Mouse (Mus musculus): ENCODE results near the gene Nisch. TPM values are rescaled to one million over a fixed set of nuclear protein-coding genes. Genes with fewer than 3 reads are reported as not detected.

Nisch gene
- polyA plus RNA-seq, 1 experiment from 2014 or later: 343 TPM

DNA sequence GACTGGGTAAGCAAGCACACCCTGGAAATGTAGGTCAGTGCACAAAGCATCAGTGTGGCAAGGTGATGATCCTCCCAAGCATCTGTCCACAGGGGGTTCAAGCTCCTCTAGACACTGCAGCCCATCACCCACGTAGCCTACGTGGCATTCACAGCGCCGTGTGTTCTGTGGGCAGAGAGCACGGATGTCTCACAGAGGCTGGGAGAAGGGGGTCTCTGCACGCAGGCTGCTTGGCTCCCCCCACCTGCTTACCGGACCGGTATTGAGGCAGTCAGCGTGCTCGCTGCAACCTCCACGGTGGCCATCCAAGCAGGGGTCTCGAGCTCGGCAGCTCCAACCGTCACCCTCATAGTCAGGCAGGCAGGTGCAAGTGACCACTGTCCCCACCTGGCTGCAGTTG is 75.7 kb downstream of the Nisch start:
- DNase-seq (no peak), ATAC-seq (ENCODE audit: low FRiP score, low TSS enrichment) (no peak)
- Histone ChIP-seq H3K27ac (replicated peaks; ENCODE audit: low read depth, low read length) (no peak overlapping the region), H3K27me3 (ENCODE audit: control insufficient read depth, insufficient read depth, low read length) (no peaks in the 10 kb centered on the region), H3K36me3 (ENCODE audit: control insufficient read depth, insufficient read depth, low read length) (peaks cover 62% of the 10 kb centered on the region), H3K9ac (replicated peaks; ENCODE audit: low read length) (no peak overlapping the region), H3K4me2 (ENCODE audit: low read length) (no peak overlapping the region), H3K4me3 (replicated peaks; ENCODE audit: low read depth, low read length) (no peak overlapping the region), H3K9me3 (ENCODE audit: control insufficient read depth, low read length) (no peaks in the 10 kb centered on the region), H3K4me1 (ENCODE audit: control insufficient read depth, insufficient read depth, low read length) (no peaks in the 10 kb centered on the region)
- 94% methylated on average over 14 of the region's 14 CpGs for WGBS

DNA sequence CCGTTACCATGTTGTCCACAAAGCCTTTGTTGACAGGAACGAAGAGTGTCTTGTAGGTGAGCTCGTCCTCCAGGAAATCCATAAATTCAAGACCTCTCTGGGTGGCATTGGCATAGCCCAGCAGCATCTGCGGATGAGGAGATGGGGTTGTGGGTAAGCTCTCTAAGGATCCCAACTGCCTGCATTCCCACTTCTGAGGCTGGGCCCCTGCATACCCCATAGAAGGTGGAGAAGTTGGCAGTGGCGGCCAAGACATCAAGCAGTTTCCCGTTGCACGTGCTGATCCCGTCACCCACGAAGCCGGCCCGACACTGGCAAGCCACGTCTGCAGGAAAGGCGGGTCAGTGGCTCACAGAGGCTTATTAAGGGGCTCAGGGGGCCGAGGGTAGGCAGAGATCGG is 76.6 kb downstream of the Nisch start:
- Histone ChIP-seq H3K4me1 (ENCODE audit: control insufficient read depth, insufficient read depth, low read length) (no peaks in the 10 kb centered on the region), H3K4me3 (replicated peaks; ENCODE audit: low read depth, low read length) (no peak overlapping the region), H3K36me3 (ENCODE audit: control insufficient read depth, insufficient read depth, low read length) (peaks cover 71% of the 10 kb centered on the region), H3K27me3 (ENCODE audit: control insufficient read depth, insufficient read depth, low read length) (no peaks in the 10 kb centered on the region), H3K4me2 (ENCODE audit: low read length) (no peak overlapping the region), H3K9ac (replicated peaks; ENCODE audit: low read length) (no peak overlapping the region), H3K9me3 (ENCODE audit: control insufficient read depth, low read length) (no peaks in the 10 kb centered on the region), H3K27ac (replicated peaks; ENCODE audit: low read depth, low read length) (no peak overlapping the region)
- no peak for ATAC-seq (ENCODE audit: low FRiP score, low TSS enrichment)
- 94% methylated on average over 15 of the region's 15 CpGs for WGBS
- DNase-seq: no peak

DNA sequence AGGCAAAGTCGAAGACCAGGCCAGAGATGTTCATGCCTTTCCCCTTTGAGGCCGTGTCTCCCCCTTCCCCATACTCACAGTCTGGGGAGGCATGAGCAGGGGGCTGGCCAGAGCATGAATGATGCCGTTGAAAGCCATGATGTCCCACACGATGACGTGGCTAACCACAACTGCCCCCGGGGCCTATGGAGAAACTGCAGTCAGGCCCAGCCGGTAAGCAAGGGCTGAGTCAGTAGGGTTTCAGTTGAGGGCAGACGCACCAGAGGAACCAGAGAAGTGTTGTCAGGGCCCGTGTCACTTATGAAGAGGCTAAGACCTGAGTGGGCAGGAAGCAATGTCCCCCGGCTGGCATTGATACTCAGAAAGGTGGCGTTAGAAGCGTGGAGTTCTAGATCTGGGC is 77.1 kb downstream of the Nisch start:
- DNase-seq: no peak
- no peak overlapping the region for H3K9ac ChIP-seq (replicated peaks; ENCODE audit: low read length)
- no peak overlapping the region for H3K27ac ChIP-seq (replicated peaks; ENCODE audit: low read depth, low read length)
- no peaks in the 10 kb centered on the region for H3K27me3 ChIP-seq (ENCODE audit: control insufficient read depth, insufficient read depth, low read length)
- H3K36me3 ChIP-seq (ENCODE audit: control insufficient read depth, insufficient read depth, low read length): peaks cover 75% of the 10 kb centered on the region
- 93% methylated on average over 12 of the region's 12 CpGs for WGBS
- no peak for ATAC-seq (ENCODE audit: low FRiP score, low TSS enrichment)
- no peaks in the 10 kb centered on the region for H3K9me3 ChIP-seq (ENCODE audit: control insufficient read depth, low read length)
- no peak overlapping the region for H3K4me3 ChIP-seq (replicated peaks; ENCODE audit: low read depth, low read length)
- no peaks in the 10 kb centered on the region; the same call in 1 of the 2 replicates for H3K4me1 ChIP-seq (ENCODE audit: control insufficient read depth, insufficient read depth, low read length)
- H3K4me2 ChIP-seq (ENCODE audit: low read length): no peak overlapping the region

DNA sequence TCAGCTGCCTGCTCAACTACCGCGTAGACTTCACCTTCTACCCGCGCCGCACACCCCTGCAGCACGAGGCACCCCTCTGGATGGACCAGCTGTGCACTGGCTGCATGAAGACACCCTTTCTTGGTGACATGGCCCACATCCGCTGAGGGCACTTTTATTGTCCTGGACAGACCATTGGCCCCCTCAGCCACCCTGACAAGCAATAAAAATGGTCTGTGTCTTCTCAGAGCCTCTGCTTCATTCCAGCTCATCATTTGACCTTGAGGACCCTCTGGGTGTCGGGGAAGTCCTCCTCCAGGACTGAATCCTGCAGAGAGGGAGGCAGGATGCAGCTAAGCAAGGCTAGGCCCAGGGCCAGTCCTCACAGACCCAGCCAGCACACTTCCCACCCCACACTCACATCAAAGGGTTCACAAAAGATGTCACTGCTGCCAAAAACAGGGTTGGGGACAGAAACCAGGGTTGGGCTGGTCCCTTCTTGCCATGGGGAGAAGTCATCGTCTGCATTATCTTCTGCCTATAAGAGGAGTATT is 77.8 kb downstream of the Nisch start:
- no peaks in the 10 kb centered on the region for H3K27me3 ChIP-seq (ENCODE audit: control insufficient read depth, insufficient read depth, low read length)
- no peak overlapping the region for H3K4me3 ChIP-seq (replicated peaks; ENCODE audit: low read depth, low read length)
- H3K36me3 ChIP-seq (ENCODE audit: control insufficient read depth, insufficient read depth, low read length): peaks cover 81% of the 10 kb centered on the region
- no peaks in the 10 kb centered on the region for H3K9me3 ChIP-seq (ENCODE audit: control insufficient read depth, low read length)
- no peak overlapping the region for H3K9ac ChIP-seq (replicated peaks; ENCODE audit: low read length)
- no peak overlapping the region for H3K27ac ChIP-seq (replicated peaks; ENCODE audit: low read depth, low read length)
- no peak for DNase-seq
- WGBS: 94% methylated on average over 9 of the region's 9 CpGs
- no peak for ATAC-seq (ENCODE audit: low FRiP score, low TSS enrichment)
- H3K4me1 ChIP-seq (ENCODE audit: control insufficient read depth, insufficient read depth, low read length): no peaks in the 10 kb centered on the region; the same call in 1 of the 2 replicates
- no peak overlapping the region for H3K4me2 ChIP-seq (ENCODE audit: low read length)

DNA sequence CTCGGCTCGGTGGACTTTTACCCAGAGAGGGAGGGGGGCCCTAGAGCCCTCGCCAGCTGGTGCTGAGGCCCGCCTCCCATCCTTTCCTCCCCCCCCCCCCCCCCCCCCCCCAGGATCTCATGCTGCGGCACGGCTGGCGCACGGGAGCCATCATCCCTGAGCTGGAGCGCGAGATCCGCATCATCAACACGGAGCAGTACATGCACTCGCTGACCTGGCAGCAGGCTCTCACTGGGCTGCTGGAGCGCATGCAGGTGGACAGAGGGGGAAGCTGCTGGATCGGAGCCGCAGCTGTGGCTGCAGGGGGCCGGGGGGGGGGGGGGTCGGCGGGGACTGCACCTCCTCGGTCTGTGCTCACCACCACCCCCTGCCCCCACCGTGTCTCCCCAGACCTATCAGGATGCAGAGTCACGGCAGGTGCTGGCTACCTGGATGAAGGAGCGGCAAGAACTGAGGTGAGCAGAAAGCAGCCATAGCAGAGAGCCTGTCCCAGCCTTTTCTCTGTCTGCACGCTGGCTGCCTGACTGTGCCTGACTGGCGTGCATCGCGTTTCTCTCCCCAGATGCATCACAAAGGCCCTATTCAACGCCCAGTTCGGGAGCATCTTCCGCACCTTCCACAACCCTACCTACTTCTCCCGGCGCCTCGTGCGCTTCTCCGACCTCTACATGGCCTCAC is 78.4 kb downstream of the Nisch start:
- Histone ChIP-seq H3K27me3 (ENCODE audit: control insufficient read depth, insufficient read depth, low read length) (no peaks in the 10 kb centered on the region), H3K9me3 (ENCODE audit: control insufficient read depth, low read length) (no peaks in the 10 kb centered on the region), H3K27ac (replicated peaks; ENCODE audit: low read depth, low read length) (no peak overlapping the region), H3K4me3 (replicated peaks; ENCODE audit: low read depth, low read length) (no peak overlapping the region), H3K4me1 (ENCODE audit: control insufficient read depth, insufficient read depth, low read length) (peaks cover 4% of the 10 kb centered on the region), H3K9ac (replicated peaks; ENCODE audit: low read length) (no peak overlapping the region), H3K4me2 (ENCODE audit: low read length) (no peak overlapping the region), H3K36me3 (ENCODE audit: control insufficient read depth, insufficient read depth, low read length) (peaks cover 81% of the 10 kb centered on the region)
- WGBS: 89% methylated on average over 32 of the region's 35 CpGs
- DNase-seq (no peak), ATAC-seq (ENCODE audit: low FRiP score, low TSS enrichment) (no peak)

DNA sequence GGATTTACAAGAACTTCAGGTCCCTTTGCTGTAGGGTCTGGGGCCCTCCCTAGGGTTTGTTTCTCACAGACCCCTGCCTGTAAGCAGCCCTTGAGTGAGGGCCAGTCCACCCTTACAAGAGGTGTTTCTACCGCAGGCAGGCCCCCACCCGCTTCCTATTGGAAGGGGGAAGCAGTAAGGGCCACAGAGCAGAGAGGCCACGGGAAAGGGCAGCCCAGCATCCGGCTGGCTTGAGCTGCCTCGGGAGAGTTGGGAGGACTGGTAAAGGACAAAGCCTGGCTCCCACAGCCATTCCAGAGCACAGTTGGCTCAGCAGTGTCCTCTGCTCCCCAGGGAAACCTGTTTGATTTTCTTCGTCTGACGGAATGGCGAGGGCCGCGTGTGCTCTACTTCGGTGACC is 79.0 kb downstream of the Nisch start:
- H3K27ac ChIP-seq (replicated peaks; ENCODE audit: low read depth, low read length): no peak overlapping the region
- no peaks in the 10 kb centered on the region for H3K27me3 ChIP-seq (ENCODE audit: control insufficient read depth, insufficient read depth, low read length)
- no peak overlapping the region for H3K9ac ChIP-seq (replicated peaks; ENCODE audit: low read length)
- H3K36me3 ChIP-seq (ENCODE audit: control insufficient read depth, insufficient read depth, low read length): peaks cover 81% of the 10 kb centered on the region
- 85% methylated on average over 11 of the region's 11 CpGs for WGBS
- no peak overlapping the region for H3K4me2 ChIP-seq (ENCODE audit: low read length)
- H3K4me3 ChIP-seq (replicated peaks; ENCODE audit: low read depth, low read length): no peak overlapping the region
- DNase-seq (no peak), ATAC-seq (ENCODE audit: low FRiP score, low TSS enrichment) (no peak)
- H3K9me3 ChIP-seq (ENCODE audit: control insufficient read depth, low read length): no peaks in the 10 kb centered on the region
- peaks cover 9% of the 10 kb centered on the region for H3K4me1 ChIP-seq (ENCODE audit: control insufficient read depth, insufficient read depth, low read length)

DNA sequence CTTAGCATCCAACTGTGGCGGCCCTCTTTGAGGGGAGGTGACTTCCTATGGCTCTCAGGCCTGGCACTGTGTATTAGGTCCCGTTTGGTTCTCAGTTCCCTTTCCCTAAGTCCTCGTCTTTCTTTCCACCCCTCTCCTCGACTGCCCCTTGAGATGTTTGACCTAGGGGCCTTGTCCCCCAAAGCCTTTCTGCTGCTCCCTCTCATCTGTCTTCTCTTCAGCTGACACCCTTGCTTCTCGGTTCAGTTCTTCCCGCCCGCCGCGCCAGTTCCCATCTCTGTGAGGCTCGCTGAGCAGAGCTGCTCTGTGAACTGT is 79.5 kb downstream of the Nisch start:
- no peak overlapping the region for H3K27ac ChIP-seq (replicated peaks; ENCODE audit: low read depth, low read length)
- peaks cover 80% of the 10 kb centered on the region for H3K36me3 ChIP-seq (ENCODE audit: control insufficient read depth, insufficient read depth, low read length)
- H3K4me3 ChIP-seq (replicated peaks; ENCODE audit: low read depth, low read length): no peak overlapping the region
- ATAC-seq (ENCODE audit: low FRiP score, low TSS enrichment) (no peak), DNase-seq (no peak)
- H3K9me3 ChIP-seq (ENCODE audit: control insufficient read depth, low read length): no peaks in the 10 kb centered on the region
- H3K9ac ChIP-seq (replicated peaks; ENCODE audit: low read length): no peak overlapping the region
- H3K27me3 ChIP-seq (ENCODE audit: control insufficient read depth, insufficient read depth, low read length): no peaks in the 10 kb centered on the region
- 91% methylated on average over 10 of the region's 10 CpGs for WGBS
- H3K4me2 ChIP-seq (ENCODE audit: low read length): no peak overlapping the region
- H3K4me1 ChIP-seq (ENCODE audit: control insufficient read depth, insufficient read depth, low read length): peaks cover 15% of the 10 kb centered on the region

DNA sequence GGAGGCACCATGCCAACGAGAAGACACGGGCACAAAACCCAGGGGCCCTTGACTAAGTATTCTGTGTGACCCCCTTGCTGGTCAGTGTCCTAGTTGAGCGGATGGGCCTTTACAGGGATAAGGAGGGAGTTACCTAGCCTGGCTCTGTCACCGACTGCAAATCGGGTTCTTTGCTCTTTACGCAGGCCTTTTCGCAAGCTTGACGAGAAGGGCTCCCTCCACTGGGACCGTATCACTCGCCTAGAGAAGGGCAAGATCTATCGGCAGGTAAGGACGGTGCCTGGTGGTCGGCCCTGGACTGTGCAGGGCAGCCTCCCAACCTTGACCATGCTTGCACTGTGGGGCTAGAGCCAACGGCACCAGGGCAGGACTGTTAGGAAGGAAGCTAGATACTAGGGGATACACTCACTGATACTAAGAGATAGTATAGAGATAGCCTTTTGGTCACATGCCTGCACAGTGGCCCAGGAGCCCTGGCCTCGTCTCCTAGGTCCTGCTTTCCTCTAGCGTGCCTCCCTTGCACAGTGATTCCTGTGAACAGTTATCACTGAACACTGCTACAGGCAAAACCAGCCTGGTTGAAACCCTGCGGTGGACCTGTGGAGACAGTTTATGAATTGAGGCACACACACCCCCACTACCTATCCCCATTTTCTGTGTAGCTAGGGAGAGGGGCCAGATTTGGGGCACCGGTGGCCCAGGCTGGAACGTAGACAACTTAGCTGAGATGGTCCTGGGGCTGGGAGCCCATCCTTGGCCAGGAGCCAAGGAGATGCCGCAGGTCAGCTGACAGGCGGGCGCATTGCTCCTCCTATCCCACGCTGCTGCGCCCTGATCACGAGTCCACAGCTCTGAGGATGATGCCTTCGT is 80.1 kb downstream of the Nisch start:
- no peak for DNase-seq
- H3K9me3 ChIP-seq (ENCODE audit: control insufficient read depth, low read length): no peaks in the 10 kb centered on the region
- peaks cover 74% of the 10 kb centered on the region for H3K36me3 ChIP-seq (ENCODE audit: control insufficient read depth, insufficient read depth, low read length)
- no peak overlapping the region for H3K27ac ChIP-seq (replicated peaks; ENCODE audit: low read depth, low read length)
- WGBS: 92% methylated on average over 26 of the region's 26 CpGs
- H3K27me3 ChIP-seq (ENCODE audit: control insufficient read depth, insufficient read depth, low read length): no peaks in the 10 kb centered on the region
- no peak overlapping the region for H3K4me3 ChIP-seq (replicated peaks; ENCODE audit: low read depth, low read length)
- ATAC-seq (ENCODE audit: low FRiP score, low TSS enrichment): no peak
- H3K4me1 ChIP-seq (ENCODE audit: control insufficient read depth, insufficient read depth, low read length): peaks cover 21% of the 10 kb centered on the region
- H3K9ac ChIP-seq (replicated peaks; ENCODE audit: low read length): no peak overlapping the region
- no peak overlapping the region for H3K4me2 ChIP-seq (ENCODE audit: low read length)
